Mouse (Mus musculus) embryonic facial prominence, embryonic 10.5 days (tissue): ENCODE measurements around the gene Spert. TPM values are rescaled to one million over a fixed set of nuclear protein-coding genes. Genes with fewer than 3 reads are reported as not detected.

Experiments used
- DNase-seq: peaks from one replicate; pipeline ENCODE4 v3.0.0-alpha.2; 2017; ENCODE audit warnings: low spot score
- H3K27ac ChIP-seq: fragments of 300-500 bp; sonication (generic); replicated peaks from 2 replicates; pipeline ENCODE4 v1.5.1; 2016; ENCODE audit warnings: mild to moderate bottlenecking
- H3K27me3 ChIP-seq: fragments of 300-500 bp; sonication (generic); replicated peaks from 2 replicates; pipeline ENCODE4 v1.6.1; 2016; ENCODE audit warnings: low read depth, mild to moderate bottlenecking; ENCODE audit not compliant: poor library complexity, severe bottlenecking
- H3K36me3 ChIP-seq: fragments of 300-500 bp; sonication (generic); replicated peaks from 2 replicates; pipeline ENCODE4 v1.6.1; 2016; ENCODE audit warnings: mild to moderate bottlenecking, moderate library complexity
- H3K4me1 ChIP-seq: fragments of 300-500 bp; sonication (generic); 2 replicates; pipeline ENCODE4 v1.6.1; 2016
- H3K4me3 ChIP-seq: fragments of 300-500 bp; sonication (generic); 2 replicates; pipeline ENCODE4 v1.5.1; 2016; ENCODE audit warnings: mild to moderate bottlenecking, moderate library complexity
- H3K9me3 ChIP-seq: fragments of 300-500 bp; sonication (generic); 2 replicates; pipeline ENCODE4 v1.6.1; 2016; ENCODE audit warnings: mild to moderate bottlenecking
- WGBS: fragments of 180-500 bp; shearing (Covaris S2); methylation state at CpG from one replicate; pipeline ENCODE4 v1.1.7; 2016; 5-methylcytosine and 5-hydroxymethylcytosine counted together
- polyA plus RNA-seq: library from polyadenylated mRNA; unstranded; fragments of >200 nt; fragmentation: Nextera tagmentation; extraction: Ambion mirVana; gene quantifications from 2 replicates; pipeline ENCODE4 v1.2.1, GENCODE M21; 2016

Spert gene
- polyA plus RNA-seq, 1 experiment from 2014 or later = not detected

GRCm38 (mm10) chr14:75565534-75566140, 27.3 kb downstream of the Spert start:
- H3K4me1 ChIP-seq = peaks cover 7% of the 10 kb centered on the region
- no peaks in the 10 kb centered on the region; the same call in 1 of the 2 replicates for H3K27me3 ChIP-seq
- no peak for DNase-seq
- 68% methylated on average over 14 of the region's 14 CpGs for WGBS
- no peaks in the 10 kb centered on the region for H3K36me3 ChIP-seq
- no peaks in the 10 kb centered on the region for H3K9me3 ChIP-seq
- no peak overlapping the region for H3K27ac ChIP-seq
- no peak overlapping the region for H3K4me3 ChIP-seq

DNA sequence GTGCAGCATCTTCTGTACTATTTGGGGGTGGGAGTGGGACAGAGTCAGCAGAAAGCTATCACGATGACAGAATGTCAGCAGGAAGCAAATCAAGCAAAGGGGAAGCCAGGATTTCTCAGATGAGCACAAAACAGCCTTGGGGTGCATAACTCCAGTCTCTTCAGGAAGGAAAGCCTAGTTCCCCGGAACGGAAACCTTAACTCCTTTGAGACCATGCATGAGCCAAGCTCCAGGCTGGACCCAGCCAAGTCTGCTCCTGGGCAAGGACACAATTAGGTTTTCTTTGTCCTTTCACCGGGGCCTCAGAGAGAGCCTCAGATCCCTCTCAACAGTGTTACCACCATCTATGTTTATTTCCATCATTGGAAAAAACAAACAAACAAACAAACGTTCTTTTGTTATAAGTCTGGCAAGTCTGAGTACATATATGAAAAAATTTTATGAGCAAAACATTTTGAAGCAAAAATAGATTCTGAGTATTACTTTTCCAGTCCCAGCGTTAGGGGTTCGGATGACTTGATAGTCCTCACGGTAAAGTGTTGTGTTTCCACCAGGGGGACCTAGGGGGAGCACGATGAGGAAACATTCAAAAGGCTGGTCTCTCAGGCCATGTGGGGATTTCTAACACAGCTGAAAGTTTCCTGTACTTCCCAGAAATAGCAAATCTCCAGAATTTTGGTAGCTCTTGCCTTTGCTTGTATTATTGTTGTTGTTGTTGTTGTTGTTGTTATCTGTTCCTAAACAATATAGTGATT, 31.2 kb downstream of the Spert start:
- Histone ChIP-seq H3K27me3 (no peaks in the 10 kb centered on the region; the same call in 1 of the 2 replicates), H3K36me3 (no peaks in the 10 kb centered on the region), H3K4me1 (peaks cover 7% of the 10 kb centered on the region), H3K27ac (no peak overlapping the region), H3K9me3 (no peaks in the 10 kb centered on the region), H3K4me3 (no peak overlapping the region)
- 43% methylated on average over 9 of the region's 9 CpGs for WGBS
- DNase-seq = no peak

GRCm38 (mm10) chr14:75541731-75542130, 51.2 kb downstream of the Spert start:
- no peak overlapping the region for H3K4me3 ChIP-seq
- H3K27ac ChIP-seq = peak overlapping the region; percentile 44; the same call in 1 of the 2 replicates
- H3K4me1 ChIP-seq = peaks cover 42% of the 10 kb centered on the region
- peak; percentile 90 for DNase-seq
- H3K27me3 ChIP-seq = 0 out of 2 replicates have a peak, but pooled peaks cover 4% of the 10 kb centered on the region
- no peaks in the 10 kb centered on the region for H3K9me3 ChIP-seq
- WGBS = 8% methylated on average over 8 of the region's 8 CpGs
- H3K36me3 ChIP-seq = no peaks in the 10 kb centered on the region

DNA sequence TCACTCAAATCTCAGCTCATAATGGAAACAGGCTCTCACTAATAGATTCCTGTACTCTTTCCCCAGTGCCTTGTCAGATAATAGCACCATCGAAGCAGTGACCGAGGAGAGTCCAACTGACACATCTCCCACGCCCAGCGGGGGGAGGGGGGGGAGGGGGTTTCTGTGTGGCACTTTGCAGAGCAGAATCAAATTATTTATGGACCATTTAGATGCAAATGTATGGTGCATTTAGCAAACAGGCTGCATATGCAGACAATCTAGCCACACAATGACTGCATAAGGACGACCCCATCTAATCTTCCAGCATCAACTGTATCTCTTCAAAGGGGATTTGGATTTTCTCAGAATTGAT, 51.9 kb downstream of the Spert start:
- 0 out of 2 replicates have a peak, but pooled peaks cover 4% of the 10 kb centered on the region for H3K27me3 ChIP-seq
- DNase-seq = peak; percentile 55
- no peak overlapping the region for H3K27ac ChIP-seq
- H3K4me1 ChIP-seq = peaks cover 49% of the 10 kb centered on the region
- no peaks in the 10 kb centered on the region for H3K36me3 ChIP-seq
- H3K9me3 ChIP-seq = no peaks in the 10 kb centered on the region
- no peak overlapping the region for H3K4me3 ChIP-seq
- WGBS = 17% methylated on average over 5 of the region's 5 CpGs

GRCm38 (mm10) chr14:75540216-75540995, 52.5 kb downstream of the Spert start:
- DNase-seq = no peak
- H3K27ac ChIP-seq = no peak overlapping the region
- H3K36me3 ChIP-seq = no peaks in the 10 kb centered on the region
- peaks cover 50% of the 10 kb centered on the region for H3K4me1 ChIP-seq
- 0 out of 2 replicates have a peak, but pooled peaks cover 4% of the 10 kb centered on the region for H3K27me3 ChIP-seq
- 63% methylated on average over 17 of the region's 17 CpGs for WGBS
- no peak overlapping the region for H3K4me3 ChIP-seq
- no peaks in the 10 kb centered on the region for H3K9me3 ChIP-seq

DNA sequence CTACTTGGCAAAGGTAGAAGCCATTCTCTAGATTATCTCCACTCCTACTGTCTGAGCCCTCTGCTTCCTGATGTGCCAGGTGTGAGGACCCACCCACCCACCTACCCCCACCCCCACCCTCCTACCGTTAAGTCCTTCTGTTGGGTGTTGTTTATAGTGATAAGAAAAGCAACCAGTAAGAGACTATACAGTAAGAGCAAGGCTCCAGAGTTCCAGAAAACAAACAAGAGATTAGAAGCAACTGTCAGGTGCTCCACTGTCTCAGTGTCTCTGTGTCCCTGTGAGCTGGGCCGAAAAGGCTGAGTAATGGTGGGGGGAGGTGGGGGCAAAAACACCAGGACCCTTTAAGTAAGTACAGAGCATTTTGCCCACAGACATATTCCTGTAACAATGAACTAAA, 53.7 kb downstream of the Spert start:
- Histone ChIP-seq H3K9me3 (no peaks in the 10 kb centered on the region), H3K4me1 (peaks cover 50% of the 10 kb centered on the region), H3K27me3 (0 out of 2 replicates have a peak, but pooled peaks cover 4% of the 10 kb centered on the region), H3K36me3 (no peaks in the 10 kb centered on the region), H3K27ac (no peak overlapping the region), H3K4me3 (no peak overlapping the region)
- DNase-seq = no peak
- WGBS = 61% methylated on average over 2 of the region's 2 CpGs

Other genes with a start within 250 kb of the Spert start
- gene Siah3, start 137.1 kb downstream of the Spert start, polyA plus RNA-seq = 0.06 and 0.15 TPM in 2 replicates
- gene Erich6b, start 49.1 kb upstream of the Spert start, polyA plus RNA-seq = not detected in 2 replicates
- 19.5 and 20.6 TPM in 2 replicates for gene Cog3, start 161.4 kb upstream of the Spert start, polyA plus RNA-seq
- gene Slc25a30, start 193.9 kb upstream of the Spert start, polyA plus RNA-seq = 7.0 and 7.1 TPM in 2 replicates